Mouse (Mus musculus) spleen, postnatal 36 days (tissue): ENCODE results near the gene Sctr.

Source experiments
- DNase-seq, 2 experiments: peaks; one replicate each; pipeline ENCODE4 v3.0.0; 2022; ENCODE audit warnings: low spot score in 2 of 2, mixed read lengths in 1 of 2

Sctr gene

DNA sequence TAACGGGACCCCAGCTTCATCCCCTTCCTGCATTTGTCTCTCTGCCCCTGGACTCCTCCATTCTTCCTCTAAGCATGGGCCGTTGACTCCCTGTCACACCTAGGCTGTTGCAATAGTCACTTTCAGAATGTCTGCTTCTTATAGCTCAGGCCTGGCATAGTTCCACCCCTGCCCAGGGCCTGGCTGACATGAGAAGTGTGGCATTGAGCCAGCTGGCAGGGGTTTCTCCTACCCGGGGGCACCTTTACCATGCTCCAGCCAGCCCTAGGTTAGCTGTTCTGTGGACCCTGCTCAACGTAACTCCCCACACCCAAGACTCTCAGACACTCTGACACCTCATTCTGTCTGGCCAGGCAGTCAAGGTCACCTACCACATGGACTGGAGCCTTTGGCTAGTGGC, 21.0 kb downstream of the Sctr start:
- DNase-seq = no peak

DNA sequence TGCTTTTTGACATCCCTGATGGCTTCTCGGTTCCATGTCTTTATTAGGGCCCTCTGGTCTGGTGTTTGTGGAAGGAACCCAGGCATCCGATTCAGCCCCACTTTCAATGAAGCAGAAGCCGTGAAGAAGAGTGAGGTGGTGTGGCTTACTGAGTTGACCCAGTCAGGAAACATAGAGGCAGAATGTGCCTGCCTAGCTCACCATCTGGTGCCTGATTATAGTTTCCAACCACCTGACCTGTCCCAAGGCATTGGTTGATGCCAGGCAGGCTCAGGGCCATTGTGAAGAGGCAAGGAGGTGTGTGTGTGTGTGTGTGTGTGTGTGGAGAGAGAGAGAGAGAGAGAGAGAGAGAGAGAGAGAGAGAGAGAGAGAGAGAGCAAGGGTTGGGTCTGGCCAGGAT, 23.8 kb downstream of the Sctr start:
- no peak for DNase-seq

DNA sequence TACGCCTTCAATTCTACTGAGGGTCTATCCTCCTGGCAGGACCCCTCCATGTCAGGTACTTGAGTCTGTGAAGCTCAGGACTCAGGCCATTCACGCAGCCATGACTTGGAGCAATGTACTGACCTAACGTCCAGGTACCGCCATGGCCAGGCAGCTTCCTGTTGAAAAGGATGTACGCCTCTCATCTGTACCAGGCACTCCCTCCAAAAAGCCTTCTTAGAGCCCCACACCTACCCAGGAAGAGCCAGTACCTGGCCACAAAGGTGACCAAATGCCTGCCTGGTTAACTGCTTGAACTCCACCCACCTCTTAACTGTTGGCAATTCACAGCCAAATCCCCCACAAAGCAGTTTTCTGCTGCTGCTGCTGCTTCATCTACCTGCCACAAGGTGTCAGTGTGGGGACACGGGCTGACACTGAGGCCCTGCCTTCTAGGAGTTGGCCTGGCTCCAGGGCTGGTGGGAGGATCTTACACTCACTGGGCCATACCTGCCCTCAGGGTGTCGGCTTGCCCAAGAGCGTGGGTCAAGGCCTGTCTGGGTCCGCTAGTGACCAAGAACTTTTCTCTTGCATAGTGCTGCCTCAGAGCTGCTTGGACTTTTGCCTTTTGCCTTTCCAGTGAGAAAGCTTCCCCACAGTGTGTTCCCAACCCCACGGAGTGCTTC, 26.2 kb downstream of the Sctr start:
- peak; percentile 38 to 47 for DNase-seq

DNA sequence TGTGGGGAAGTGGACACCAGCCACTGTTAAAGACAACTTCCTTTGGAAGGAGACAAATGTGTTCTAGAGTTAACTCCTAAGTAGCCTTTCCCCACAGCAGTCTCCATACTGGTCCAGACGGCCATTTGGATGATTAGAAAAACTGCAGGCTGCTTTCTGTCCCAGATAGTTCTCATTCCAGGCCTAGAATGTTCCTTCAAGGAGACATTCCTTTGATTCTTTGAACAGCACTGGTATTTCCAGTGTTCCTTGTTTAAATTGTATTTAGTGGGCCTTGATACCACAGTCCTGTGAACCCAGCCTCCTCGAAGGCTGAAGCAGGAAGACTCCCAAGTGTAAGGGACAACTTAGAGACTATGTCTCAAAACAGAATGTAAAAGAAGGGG, 26.8 kb downstream of the Sctr start:
- DNase-seq = no peak

DNA sequence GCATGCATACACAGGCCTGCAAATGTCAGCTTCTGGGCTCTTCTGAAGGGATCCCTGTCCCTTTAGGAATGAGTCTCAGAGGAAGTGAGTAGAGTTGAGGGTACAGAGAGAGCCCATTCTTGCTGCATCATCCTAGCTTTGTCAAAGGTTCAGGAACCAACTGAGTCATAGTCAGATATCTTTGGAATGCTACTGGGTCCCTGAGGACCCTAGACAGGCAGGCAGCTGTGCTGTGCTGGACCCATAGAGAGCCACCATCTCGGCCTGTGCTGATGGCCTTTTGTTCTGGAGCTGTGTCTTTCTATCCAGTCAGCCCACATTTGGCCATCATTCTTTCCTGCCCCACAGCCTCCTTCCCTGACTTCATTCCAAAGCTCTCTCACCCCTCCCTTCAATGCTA, 28.1 kb downstream of the Sctr start:
- no peak for DNase-seq

DNA sequence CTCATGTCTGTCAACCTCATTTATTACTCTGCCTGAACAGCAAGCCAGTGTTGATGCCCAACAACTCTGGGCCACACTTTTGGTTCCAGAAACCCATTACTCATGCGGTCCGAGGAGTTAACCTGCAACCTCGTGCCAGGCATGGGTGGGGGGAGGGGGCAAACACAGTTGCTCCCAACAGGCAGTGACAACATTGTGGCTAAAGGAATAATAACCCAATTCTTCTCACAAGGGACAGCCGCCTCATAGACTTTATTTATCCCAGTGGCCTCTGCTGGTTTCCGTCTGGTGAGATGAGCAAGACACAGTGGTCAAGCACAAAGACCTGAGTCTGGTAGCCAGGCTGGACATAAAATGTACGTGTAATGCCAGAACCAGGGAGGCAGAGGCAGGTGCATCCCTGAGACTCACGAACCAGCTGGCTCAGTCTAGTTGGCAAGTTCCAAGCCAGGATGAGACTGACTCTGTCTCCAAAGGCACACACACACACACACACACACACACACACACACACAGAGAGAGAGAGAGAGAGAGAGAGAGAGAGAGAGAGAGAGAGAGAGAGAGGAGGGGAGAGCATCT, 28.9 kb downstream of the Sctr start:
- no peak for DNase-seq

DNA sequence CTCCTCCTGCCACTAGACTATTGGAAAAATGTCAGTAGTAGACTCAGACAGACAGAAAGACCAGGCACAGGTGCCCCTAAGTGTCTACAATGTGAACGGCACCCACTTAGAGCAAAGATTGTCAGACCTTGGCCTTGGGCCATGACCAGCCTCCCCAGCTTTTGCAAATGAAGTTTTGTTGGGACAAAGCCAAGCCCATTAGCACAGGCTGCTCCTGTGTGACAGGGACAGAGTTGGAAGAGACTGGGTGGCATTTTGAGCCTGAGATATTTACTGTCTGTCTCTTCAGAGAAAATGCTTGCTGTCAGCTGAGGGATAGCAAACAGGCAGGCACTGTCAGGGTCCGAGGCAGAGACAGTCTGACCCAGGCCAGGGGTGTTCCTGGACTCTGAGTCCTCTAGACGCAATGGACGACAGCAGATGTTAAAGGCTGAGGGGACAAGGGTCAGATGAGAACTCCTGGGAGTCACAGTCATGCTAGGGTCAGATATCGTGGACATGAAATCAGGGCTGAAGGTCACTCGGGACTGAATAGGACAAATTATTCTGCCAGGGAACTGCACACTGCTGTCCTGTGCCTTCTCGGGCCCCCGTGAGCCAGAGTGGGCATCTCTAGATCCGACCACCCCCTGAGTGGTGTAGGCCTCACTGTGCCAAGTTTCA, 30.5 kb downstream of the Sctr start:
- no peak for DNase-seq

DNA sequence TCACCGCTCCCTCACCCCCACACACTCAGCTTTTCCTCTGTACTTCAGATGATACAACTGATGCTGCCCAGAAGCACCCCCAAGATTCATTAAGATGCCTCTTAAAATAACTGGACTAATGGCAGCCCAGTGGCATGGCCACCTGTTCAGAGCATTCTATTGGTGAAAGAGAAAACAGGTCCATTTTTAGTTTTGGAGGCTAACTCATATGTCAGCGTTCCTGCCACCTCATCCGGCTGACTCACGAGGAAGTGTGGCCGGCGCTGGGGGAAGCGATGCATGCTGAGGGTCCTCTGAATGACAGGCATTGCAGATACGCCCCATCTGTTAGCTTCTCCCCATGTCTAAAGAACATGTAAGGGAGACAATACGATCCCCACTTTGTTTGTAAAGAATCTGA, 31.9 kb downstream of the Sctr start:
- no peak for DNase-seq

DNA sequence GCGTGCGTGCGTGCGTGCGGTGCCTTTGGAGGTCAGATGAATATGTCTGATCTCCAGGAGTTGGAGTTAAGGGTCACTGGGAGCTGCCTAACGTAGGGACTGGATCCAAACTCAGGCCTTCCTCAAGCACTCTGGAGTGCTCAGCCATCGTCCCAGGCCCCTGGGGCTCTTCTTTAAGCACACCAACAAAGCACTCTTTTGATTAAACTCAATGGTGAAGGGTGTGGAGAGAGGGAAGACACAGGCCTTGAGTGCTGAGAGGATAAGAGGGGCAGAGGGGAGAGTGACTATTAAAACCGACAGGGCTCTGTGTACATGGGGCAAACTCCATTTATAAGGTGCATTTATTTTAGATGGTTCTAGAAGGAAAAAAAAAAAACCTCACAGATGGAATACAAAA, 35.7 kb downstream of the Sctr start:
- DNase-seq = no peak

DNA sequence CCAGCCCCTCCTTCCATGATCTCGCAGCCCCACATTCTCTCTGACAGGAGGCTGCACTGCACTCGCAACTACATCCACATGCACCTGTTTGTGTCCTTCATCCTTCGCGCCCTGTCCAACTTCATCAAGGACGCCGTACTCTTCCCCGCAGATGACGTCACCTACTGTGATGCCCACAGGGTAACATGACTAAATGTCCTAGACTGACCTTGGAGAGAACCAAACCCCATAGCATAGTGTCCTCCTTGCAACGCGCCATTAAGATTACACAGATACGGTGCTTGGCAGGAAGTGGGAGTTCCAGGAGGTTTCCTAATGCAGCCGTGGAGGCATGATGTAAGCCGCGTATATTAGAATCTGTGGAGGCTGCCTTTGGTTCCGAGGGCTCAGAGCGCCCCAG, 37.9 kb downstream of the Sctr start:
- DNase-seq = no peak

DNA sequence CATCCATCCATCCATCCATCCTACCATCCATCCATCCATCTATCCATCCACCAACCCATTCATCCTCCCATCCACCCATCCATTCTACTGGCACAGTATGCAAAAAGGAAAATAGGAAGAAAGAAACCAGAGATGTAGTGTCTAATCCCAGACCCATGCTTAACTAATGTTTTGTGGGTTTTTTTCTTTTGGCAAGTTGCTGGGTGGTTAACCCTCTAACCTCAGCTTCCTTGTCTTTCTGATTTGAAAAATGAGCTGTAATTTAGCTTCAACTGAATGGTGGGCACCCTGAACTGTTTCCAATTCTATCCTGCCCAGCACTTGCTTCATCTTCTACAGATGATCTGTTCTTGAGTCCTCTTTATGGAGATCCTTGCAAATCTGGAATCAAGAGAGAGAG, 40.6 kb downstream of the Sctr start:
- no peak for DNase-seq

DNA sequence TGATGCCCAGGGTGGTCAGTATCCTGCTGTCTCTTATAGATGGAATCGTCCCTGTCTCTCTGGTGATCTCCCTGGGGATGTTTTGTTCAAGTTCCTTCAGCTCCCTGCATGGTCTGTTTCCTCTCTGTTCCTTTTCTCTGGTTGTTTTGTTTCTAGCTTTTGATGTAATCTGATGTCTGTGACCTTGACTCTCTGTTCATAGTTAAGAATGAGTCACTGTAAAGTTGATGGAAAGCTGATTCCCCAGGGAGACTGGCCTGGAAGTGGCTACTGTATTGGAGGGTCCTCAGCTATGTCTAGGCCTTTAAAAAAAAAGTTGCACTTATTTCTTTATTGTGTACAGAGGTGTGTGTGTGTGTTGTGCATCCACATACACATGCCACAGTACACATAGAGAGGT, 44.4 kb downstream of the Sctr start:
- DNase-seq = no peak

DNA sequence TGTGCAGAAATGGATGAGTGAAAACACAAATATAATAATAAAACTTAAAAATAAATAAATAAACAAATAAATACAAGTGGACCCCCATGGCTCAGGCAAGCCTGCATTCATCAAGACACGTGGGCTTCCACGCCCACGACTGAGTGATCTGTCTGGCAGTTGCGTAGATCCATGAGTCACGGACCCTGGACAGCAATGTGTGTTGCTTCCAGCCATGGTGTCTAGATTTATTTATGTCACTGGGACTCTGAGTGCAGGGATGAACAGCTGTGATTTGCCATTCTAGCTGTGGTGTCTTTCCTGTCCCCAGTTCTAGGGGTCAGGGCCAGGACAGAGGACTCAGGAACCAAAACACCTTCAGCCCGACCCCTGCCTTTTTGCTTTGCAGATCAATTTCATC, 48.3 kb downstream of the Sctr start:
- no peak for DNase-seq

DNA sequence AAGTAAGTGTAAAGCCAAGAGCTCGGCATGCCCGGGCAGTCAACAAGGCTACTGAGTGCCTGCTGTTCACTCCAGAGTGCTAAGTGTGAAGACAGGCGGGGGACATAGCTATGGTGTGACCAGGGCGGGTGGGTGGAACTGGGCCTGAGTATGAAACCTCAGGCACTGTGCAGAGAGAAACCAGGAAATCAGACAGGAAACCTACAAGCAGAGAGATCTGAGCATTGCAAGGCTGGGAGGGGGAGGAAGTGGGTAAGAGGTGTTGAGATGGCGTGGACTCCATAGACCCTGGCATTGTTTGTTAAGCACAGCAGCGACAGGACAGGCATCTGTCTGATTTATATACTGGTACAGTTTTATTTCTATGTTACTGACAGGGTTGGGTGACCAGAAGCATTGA, 48.8 kb downstream of the Sctr start:
- DNase-seq = peak; percentile 30 to 35

DNA sequence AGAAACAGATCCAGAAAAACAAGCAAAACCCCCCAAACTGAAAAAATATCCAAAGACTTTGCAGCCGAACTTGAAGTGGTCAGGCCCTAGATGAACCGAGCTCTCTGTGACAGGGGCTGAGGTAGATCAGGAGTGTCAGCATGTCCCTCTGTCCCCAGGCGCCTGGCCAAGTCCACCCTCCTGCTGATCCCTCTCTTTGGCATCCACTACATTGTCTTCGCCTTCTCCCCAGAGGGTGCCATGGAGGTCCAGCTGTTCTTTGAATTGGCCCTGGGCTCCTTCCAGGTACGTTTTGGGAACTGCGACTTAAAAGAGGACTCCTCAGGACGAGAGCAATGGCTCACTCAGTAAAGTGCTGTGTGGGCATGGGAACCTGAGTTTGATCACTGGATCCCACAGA, 49.5 kb downstream of the Sctr start:
- DNase-seq = no peak

DNA sequence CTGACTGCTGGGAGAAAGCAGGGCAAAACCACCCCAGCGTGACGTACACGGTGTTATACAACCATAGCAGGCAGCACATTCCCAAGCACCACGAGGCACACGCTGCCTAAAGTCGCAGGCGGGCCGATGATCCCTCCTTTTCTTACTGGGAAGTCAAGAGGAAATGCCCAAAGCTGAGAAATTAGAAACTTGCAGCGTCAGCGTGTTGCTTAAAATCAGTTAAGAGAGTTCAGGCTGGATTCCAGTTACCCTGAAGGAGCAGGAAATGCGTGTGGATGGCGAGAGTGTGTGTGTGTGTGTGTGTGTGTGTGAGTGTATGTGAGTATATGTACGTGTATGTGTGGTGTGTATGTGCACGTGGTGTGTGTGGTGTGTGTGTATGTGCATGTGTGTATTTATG, 50.4 kb downstream of the Sctr start:
- DNase-seq = peak in 1 of 2 experiments; percentile 16

DNA sequence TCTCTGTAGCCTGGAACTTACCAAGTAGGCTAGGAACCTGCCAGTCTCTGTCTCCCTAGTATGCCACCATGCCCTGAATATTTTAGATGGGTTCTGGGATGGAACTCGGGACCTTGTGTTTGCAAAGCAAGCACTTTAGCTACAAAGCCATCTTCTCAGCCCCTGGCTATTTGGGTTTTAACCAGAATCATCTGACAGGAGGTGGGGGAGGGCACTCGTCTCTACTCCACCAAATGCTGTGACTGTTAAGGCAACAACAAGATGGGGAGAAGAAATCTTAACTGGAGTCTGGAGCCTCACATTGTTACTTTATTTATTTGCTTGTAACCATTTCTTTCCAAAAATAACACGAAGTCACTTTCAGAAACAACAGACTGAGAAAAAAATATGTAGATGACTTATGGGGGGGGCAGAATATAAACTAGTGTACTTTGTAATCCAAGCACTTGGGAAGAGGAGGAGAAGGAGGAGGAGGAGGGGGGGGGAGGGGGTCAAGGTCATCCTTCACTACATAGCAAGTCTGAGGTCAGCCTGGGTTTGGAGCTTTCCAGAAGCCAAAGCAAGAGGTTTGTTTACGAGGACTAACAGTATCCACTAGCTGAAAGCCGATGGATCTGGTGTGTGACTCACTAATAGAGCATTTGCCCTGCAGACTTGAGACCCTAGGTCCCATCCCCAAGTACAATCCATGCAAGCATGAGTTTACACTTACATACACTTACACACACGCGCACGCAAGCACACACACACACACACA, 51.2 kb downstream of the Sctr start:
- no peak for DNase-seq

DNA sequence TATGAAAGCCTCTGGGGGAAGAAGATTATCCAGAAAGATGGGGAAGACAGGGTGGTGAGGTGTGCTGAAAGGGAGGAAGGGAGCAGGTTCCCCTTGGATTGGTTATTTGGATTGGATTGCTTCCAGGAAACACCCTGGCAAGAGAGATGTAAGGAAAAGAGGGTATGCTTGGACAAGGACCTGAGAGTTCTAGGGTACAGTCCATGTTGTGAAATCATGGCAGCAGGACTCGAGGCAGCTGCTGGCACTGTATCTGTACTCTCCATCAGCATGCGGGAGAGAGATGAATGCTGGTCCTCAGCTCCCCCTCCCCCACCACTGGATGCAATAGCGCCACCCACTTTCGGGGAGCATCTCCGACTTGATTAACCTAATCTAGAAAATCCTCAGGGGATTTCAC, 54.0 kb downstream of the Sctr start:
- DNase-seq = no peak

DNA sequence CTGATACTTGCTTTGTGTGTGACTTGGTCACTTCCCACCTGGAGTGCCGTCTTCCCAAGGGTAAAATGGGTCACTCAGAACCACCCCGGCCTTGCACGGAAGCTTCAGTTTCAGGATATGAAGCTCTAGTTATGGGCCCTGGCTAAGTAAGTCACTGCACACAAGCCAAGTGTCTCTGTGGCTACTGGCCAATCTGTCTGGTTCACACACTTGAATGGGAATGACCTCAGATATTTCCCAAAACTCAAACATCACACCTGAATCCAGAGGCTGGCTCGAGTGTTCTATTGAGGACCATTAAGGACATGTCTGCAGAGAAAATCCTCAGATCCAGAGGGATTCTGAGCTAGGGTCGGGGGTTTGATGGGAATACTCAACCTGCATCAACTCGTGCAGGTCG, 55.5 kb downstream of the Sctr start:
- DNase-seq = no peak

DNA sequence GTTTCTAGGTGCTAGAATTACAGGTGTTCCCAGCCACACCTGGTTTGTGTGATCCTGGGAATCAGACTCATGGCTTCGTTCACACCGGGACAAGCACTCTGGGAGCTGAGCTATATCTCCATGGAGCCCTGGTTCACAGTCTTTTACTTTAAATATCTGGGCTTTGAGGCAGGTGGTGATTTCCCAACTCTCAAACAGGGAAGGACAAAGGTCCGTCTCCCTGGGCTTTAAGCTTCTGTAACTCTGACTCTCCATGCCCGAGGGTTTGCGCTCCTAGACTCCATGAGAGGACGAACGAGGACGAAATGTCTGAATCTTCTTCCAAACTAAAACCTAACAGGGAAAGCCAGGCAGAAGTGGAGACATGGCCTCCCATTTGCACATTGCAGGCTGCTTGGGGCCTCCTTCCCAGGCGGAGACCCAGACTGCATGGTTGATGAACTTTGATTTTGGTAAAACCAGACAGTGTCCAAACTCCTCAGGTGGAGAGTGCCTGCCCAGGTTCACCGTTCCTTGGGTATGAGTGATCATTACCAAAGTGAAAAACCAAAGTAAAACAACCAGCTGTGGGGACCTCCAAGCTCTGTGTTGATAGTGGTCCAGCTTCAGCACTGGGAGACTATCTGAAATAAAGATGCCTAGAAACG, 57.5 kb downstream of the Sctr start:
- no peak for DNase-seq

DNA sequence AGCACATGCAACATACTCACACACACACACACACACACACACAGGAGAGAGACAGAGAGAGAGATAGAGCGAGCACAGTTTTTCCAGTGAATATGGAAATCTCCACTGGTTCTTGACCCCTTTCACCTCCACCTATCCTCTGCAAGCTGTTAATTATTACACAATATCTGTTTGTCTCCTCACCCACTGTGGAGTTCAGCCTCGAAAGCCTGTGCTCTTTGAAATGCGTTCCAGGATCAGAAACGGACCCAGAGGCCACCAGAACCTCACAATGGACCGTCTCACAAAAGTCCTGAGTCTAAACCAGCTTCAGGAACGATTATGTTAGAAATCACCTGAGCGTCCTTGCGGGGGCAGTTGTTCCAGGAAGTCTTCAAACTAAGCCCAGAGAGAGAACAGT, 59.5 kb downstream of the Sctr start:
- DNase-seq = no peak

DNA sequence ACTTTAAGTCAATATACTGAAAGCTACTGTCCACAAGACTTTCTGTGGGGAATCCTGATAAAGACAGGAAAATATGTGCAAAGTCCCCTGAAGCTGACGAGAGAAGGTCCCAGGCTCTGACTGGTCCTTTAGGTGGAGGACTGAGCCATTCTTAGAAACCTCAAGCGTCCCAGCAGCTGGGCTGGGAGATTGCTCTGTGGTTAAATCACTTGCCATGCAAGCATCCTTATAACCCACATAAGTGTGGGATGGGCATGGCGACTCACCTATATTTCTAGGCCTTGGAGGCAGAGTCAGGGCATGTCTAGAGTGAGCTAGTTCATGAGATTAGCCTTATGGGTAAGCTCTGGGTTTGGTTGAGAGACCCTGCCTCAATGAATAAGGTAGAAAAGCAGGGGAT, 59.9 kb downstream of the Sctr start:
- DNase-seq = no peak
